Mouse (Mus musculus) neural tube, embryonic 12.5 days (tissue): ENCODE results near the gene Top3a. TPM values are rescaled to one million over a fixed set of nuclear protein-coding genes. Genes with fewer than 3 reads are reported as not detected.

Source experiments
- ATAC-seq: fragments of 200-750 bp; cut with Nextera tagmentation; 2 replicates; pipeline ENCODE4 v1.8.0; 2017; ENCODE audit warnings: low read depth, mild to moderate bottlenecking, moderate TSS enrichment, moderate library complexity; ENCODE audit not compliant: low FRiP score
- H3K27ac ChIP-seq: fragments of 300-500 bp; sonication (generic); 2 replicates; pipeline ENCODE4 v1.5.1; 2016
- H3K27me3 ChIP-seq: fragments of 300-500 bp; sonication (generic); replicated peaks from 2 replicates; pipeline ENCODE4 v1.6.1; 2016; ENCODE audit warnings: mild to moderate bottlenecking
- H3K36me3 ChIP-seq: fragments of 300-500 bp; sonication (generic); 2 replicates; pipeline ENCODE4 v1.6.1; 2016; ENCODE audit warnings: mild to moderate bottlenecking
- H3K4me1 ChIP-seq: fragments of 300-500 bp; sonication (generic); 2 replicates; pipeline ENCODE4 v1.6.1; 2016
- H3K4me2 ChIP-seq: fragments of 300-500 bp; sonication (generic); replicated peaks from 2 replicates; pipeline ENCODE4 v1.6.1; 2016; ENCODE audit warnings: mild to moderate bottlenecking
- H3K4me3 ChIP-seq: fragments of 300-500 bp; sonication (generic); 2 replicates; pipeline ENCODE4 v1.5.1; 2016
- H3K9ac ChIP-seq: fragments of 300-500 bp; sonication (generic); 2 replicates; pipeline ENCODE4 v1.6.1; 2016; ENCODE audit warnings: mild to moderate bottlenecking
- H3K9me3 ChIP-seq: fragments of 300-500 bp; sonication (generic); 2 replicates; pipeline ENCODE4 v1.6.1; 2016; ENCODE audit warnings: mild to moderate bottlenecking
- WGBS: fragments of 180-500 bp; shearing (Covaris S2); methylation state at CpG from one replicate; pipeline ENCODE4 v1.1.7; 2016; 5-methylcytosine and 5-hydroxymethylcytosine counted together
- polyA plus RNA-seq: library from polyadenylated mRNA; unstranded; fragments of >200 nt; fragmentation: Nextera tagmentation; extraction: Ambion mirVana; gene quantifications from 2 replicates; pipeline ENCODE4 v1.2.1, GENCODE M21; 2016

Gene Top3a
- polyA plus RNA-seq, 1 experiment from 2014 or later, result 15.9 TPM

- WGBS, result 91% methylated on average over 4 of the region's 4 CpGs
- peaks cover 18% of the 10 kb centered on the region; the same call in 1 of the 2 replicates for H3K36me3 ChIP-seq
Measured at GRCm38 (mm10) chr11:60799977-60800376, 22.8 kb upstream of the Top3a start.

GRCm38 (mm10) chr11:60796342-60796741 is 19.2 kb upstream of the Top3a start:
- H3K27me3 ChIP-seq, result no peaks in the 10 kb centered on the region
- no peak overlapping the region for H3K4me2 ChIP-seq
- H3K4me3 ChIP-seq, result no peak overlapping the region
- ATAC-seq, result no peak
- 90% methylated on average over 11 of the region's 11 CpGs for WGBS
- no peaks in the 10 kb centered on the region for H3K4me1 ChIP-seq
- no peak overlapping the region for H3K9ac ChIP-seq
- no peak overlapping the region for H3K27ac ChIP-seq
- H3K36me3 ChIP-seq, result peaks cover 25% of the 10 kb centered on the region; the same call in 1 of the 2 replicates
- no peaks in the 10 kb centered on the region for H3K9me3 ChIP-seq

More at GRCm38 (mm10) chr11:60799977-60800376, 22.8 kb upstream of the Top3a start:
- no peak for ATAC-seq
- Histone ChIP-seq H3K27ac (no peak overlapping the region), H3K9me3 (no peaks in the 10 kb centered on the region), H3K4me2 (no peak overlapping the region), H3K4me3 (no peak overlapping the region), H3K9ac (no peak overlapping the region), H3K4me1 (no peaks in the 10 kb centered on the region), H3K27me3 (no peaks in the 10 kb centered on the region)

DNA sequence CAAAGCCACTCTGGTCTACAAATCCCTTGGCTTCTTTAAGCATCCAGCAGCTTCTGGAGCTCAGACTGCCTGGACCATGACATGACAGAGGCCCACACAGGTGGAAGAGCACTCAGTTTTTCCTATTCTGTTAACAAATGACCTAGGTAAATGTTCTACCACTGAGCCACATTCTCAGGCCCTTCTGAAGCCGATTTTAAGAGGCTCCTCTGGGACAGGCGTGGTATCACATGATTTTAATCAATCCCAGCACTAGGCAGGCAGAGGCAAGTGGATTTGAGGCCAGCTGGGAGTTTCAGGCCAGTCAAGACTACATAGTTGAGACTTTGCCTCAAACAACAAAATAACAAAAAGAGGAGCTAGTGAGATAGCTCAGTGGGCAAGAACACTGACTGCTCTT is 13.3 kb upstream of the Top3a start:
- peaks cover 10% of the 10 kb centered on the region; the same call in 1 of the 2 replicates for H3K4me1 ChIP-seq
- H3K36me3 ChIP-seq, result peaks cover 63% of the 10 kb centered on the region
- H3K9me3 ChIP-seq, result no peaks in the 10 kb centered on the region
- no peak for ATAC-seq
- H3K4me3 ChIP-seq, result no peak overlapping the region
- no peak overlapping the region for H3K9ac ChIP-seq
- H3K4me2 ChIP-seq, result no peak overlapping the region
- WGBS, result 89% methylated on average over 2 of the region's 2 CpGs
- no peak overlapping the region for H3K27ac ChIP-seq
- no peaks in the 10 kb centered on the region for H3K27me3 ChIP-seq

DNA sequence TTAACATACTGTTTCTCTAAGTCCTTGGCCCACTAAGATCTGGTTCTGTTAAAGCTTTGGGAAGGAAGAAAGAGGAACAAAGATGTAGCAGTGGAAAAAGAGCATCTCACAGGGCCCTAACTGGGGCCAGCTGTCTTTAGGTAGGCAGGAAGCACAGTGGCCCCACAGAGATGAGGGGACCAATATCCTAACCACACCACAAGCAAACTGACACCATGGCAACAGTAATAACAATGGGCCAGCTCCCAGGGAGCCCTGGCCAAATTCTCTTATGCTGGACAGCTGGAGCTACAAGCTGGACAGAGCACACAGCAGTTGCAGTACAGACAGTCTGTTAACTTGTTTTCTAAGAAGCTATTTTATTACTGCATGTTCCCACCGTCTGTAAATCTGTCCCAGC is 10.4 kb upstream of the Top3a start:
- H3K4me3 ChIP-seq, result no peak overlapping the region
- H3K4me1 ChIP-seq, result peaks cover 15% of the 10 kb centered on the region; the same call in 1 of the 2 replicates
- WGBS, result 48% methylated on average over 1 of the region's 1 CpGs
- H3K9ac ChIP-seq, result no peak overlapping the region
- no peaks in the 10 kb centered on the region for H3K27me3 ChIP-seq
- no peak overlapping the region for H3K4me2 ChIP-seq
- H3K9me3 ChIP-seq, result no peaks in the 10 kb centered on the region
- peaks cover 71% of the 10 kb centered on the region for H3K36me3 ChIP-seq
- no peak for ATAC-seq
- no peak overlapping the region for H3K27ac ChIP-seq

DNA sequence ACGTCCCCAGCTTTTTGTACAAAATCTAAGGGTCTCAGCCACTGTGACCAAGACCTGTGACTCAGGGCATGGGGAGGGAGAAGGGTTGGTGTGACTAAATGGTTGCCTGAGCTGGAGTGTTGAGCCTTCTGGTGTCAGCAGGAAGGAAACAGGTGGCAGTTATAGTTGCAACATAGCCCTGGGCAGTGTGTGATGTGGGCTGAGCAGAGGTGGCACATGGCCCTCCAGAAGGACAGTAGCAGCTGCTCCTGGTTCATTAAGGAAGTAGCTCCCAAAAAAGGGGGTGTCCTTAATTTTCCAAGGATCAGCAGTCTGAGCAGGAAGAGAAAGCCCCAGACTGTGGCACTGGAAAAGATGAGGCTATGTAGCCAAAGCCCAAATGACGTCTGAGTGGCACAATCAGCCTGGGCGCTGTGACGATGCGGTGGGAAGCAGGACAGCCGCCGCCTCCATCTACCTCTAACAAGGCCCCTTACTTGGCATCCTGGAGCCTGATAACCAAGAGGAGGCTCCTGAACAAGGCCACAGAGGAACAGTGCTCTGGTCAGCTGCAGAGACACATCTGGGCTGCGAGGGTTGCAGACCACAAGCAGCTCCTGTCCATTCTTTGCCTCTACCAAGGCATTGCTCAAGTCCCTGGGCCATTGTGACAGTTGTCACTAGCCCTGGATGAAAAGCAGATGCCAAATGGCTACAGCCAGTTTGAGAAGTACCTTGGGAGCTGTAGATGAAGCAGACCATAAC is 7.2 kb upstream of the Top3a start:
- Histone ChIP-seq H3K27ac (no peak overlapping the region), H3K9me3 (no peaks in the 10 kb centered on the region), H3K36me3 (peaks cover 67% of the 10 kb centered on the region), H3K27me3 (no peaks in the 10 kb centered on the region), H3K4me3 (no peak overlapping the region), H3K4me2 (no peak overlapping the region), H3K4me1 (peaks cover 47% of the 10 kb centered on the region), H3K9ac (peak overlapping the region; percentile 38)
- ATAC-seq, result no peak
- WGBS, result 95% methylated on average over 8 of the region's 8 CpGs

DNA sequence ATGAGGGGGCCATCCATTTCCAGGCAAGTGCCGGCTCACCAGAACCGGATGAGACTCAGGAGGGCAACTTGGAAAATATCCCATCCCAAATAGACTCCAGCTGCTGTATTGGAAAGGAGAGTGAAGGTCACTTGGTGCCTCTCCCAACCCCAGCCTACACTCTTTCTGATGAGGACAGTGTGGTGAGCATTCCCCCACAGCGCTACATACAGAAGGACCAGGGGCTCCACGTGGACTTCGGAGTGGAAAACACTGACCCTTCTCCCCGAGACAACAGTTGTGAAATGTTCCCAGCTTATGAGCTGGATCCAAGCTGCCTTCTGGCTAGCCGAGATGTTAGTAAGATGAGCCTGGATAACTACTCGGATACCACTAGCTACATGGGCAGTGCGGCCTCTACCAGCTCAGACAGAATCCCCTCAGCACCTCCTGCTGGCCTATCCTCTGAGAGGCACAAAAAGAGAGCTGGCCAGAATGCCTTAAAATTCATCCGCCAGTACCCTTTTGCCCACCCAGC is 2.6 kb upstream of the Top3a start:
- Histone ChIP-seq H3K4me3 (peak overlapping the region; percentile 16; the same call in 1 of the 2 replicates), H3K36me3 (peaks cover 34% of the 10 kb centered on the region), H3K9ac (peak overlapping the region; percentile 26; the same call in 1 of the 2 replicates), H3K9me3 (no peaks in the 10 kb centered on the region), H3K4me2 (peak overlapping the region; percentile 83), H3K27ac (no peak overlapping the region), H3K4me1 (peaks cover 66% of the 10 kb centered on the region), H3K27me3 (no peaks in the 10 kb centered on the region)
- ATAC-seq, result no peak
- WGBS, result 91% methylated on average over 10 of the region's 10 CpGs

GRCm38 (mm10) chr11:60777801-60778370 is 721 bp upstream of the Top3a start:
- no peaks in the 10 kb centered on the region for H3K9me3 ChIP-seq
- no peaks in the 10 kb centered on the region for H3K27me3 ChIP-seq
- H3K4me3 ChIP-seq, result peak overlapping the region; percentile 78
- H3K4me1 ChIP-seq, result peaks cover 63% of the 10 kb centered on the region
- no peak overlapping the region for H3K27ac ChIP-seq
- peak overlapping the region; percentile 83 for H3K4me2 ChIP-seq
- peaks cover 20% of the 10 kb centered on the region for H3K36me3 ChIP-seq
- H3K9ac ChIP-seq, result peak overlapping the region; percentile 72
- ATAC-seq, result no peak
- 26% methylated on average over 16 of the region's 16 CpGs for WGBS

- H3K36me3 ChIP-seq, result peaks cover 13% of the 10 kb centered on the region; the same call in 1 of the 2 replicates
- 7% methylated on average over 17 of the region's 17 CpGs for WGBS
- H3K27ac ChIP-seq, result no peak overlapping the region
- H3K4me1 ChIP-seq, result peaks cover 49% of the 10 kb centered on the region
- H3K9ac ChIP-seq, result peak overlapping the region; percentile 72
- H3K9me3 ChIP-seq, result no peaks in the 10 kb centered on the region
- no peaks in the 10 kb centered on the region for H3K27me3 ChIP-seq
- H3K4me3 ChIP-seq, result peak overlapping the region; percentile 78
- peak overlapping the region; percentile 83 for H3K4me2 ChIP-seq
- no peak for ATAC-seq
Measured at GRCm38 (mm10) chr11:60776107-60776828, 897 bp downstream of the Top3a start.

DNA sequence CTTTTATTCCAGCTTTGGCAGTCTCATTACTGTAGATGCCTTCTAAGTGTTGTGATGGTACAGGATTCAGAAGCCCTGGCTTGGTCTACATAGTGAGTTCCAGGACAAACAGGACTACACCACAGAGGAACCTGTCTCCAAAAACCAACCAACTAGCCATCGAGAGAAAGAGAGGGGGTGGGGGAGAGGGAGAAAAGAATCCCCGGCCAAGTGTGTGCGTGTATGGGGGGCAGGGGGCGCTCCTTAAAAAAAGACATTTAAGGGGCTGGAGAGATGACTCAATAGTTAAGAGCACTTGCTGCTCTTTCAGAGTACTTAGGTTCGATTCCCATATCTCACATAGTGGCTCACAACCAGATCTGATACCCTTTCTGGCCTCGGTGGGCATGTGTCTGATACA is 1.6 kb downstream of the Top3a start:
- Histone ChIP-seq H3K36me3 (peaks cover 11% of the 10 kb centered on the region; the same call in 1 of the 2 replicates), H3K27me3 (no peaks in the 10 kb centered on the region), H3K4me3 (peak overlapping the region; percentile 78; the same call in 1 of the 2 replicates), H3K9me3 (no peaks in the 10 kb centered on the region), H3K27ac (no peak overlapping the region), H3K9ac (peak overlapping the region; percentile 72; the same call in 1 of the 2 replicates), H3K4me2 (peak overlapping the region; percentile 83), H3K4me1 (peaks cover 42% of the 10 kb centered on the region)
- no peak for ATAC-seq
- 62% methylated on average over 6 of the region's 6 CpGs for WGBS

DNA sequence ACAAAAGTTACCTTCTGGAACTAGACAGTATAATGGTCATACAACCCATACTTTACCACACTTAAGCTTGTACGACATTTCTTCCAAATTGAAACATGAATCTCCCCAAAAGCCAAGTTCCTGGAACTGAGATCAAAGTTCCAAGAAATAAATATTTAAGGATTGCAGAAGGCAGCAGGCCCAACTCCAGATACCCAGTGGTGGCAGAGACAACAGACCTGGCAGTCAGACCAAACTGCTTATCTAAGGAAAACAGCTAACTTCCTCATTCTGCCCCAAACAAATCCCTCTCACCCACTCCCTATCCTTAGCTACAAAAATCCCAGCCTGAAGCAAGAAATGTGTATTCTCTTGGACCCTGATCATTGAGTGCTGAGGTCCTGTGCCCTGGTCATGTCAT is 2.3 kb downstream of the Top3a start:
- WGBS, result 88% methylated on average over 1 of the region's 1 CpGs

GRCm38 (mm10) chr11:60774158-60774689 is 2.9 kb downstream of the Top3a start:
- no peaks in the 10 kb centered on the region for H3K27me3 ChIP-seq
- H3K4me2 ChIP-seq, result no peak overlapping the region
- H3K9me3 ChIP-seq, result no peaks in the 10 kb centered on the region
- no peak overlapping the region for H3K4me3 ChIP-seq
- ATAC-seq, result no peak
- no peak overlapping the region for H3K27ac ChIP-seq
- H3K9ac ChIP-seq, result no peak overlapping the region
- H3K36me3 ChIP-seq, result peaks cover 5% of the 10 kb centered on the region; the same call in 1 of the 2 replicates
- H3K4me1 ChIP-seq, result peaks cover 29% of the 10 kb centered on the region
- WGBS, result 82% methylated on average over 3 of the region's 3 CpGs

More for the DNA sequence above, 2.3 kb downstream of the Top3a start:
- Histone ChIP-seq H3K27ac (no peak overlapping the region), H3K36me3 (peaks cover 11% of the 10 kb centered on the region; the same call in 1 of the 2 replicates), H3K27me3 (no peaks in the 10 kb centered on the region), H3K9ac (no peak overlapping the region), H3K9me3 (no peaks in the 10 kb centered on the region), H3K4me3 (no peak overlapping the region), H3K4me2 (0 out of 2 replicates have a peak overlapping the region, but pooled peaks have one; percentile 83), H3K4me1 (peaks cover 35% of the 10 kb centered on the region)
- ATAC-seq, result no peak
